Mouse (Mus musculus): Measurements from ENCODE around the gene Cyb5rl.
A peak's percentile ranks its signal among the peaks of the same experiment; 100 is the strongest.

Gene Cyb5rl

GRCm38 (mm10) chr4:107066252-107067124 is at the start of gene Cyb5rl, which contains the start of gene Mrpl37:
Cyb5rl (plus strand) TSS chr4:107066988.
Mrpl37 (minus strand) TSS chr4:107066868.
- peak; percentile 91 to 92 for DNase-seq (ENCODE audit: low spot score in 2 of 2)

GRCm38 (mm10) chr4:107017257-107017656 is 49.5 kb upstream of the Cyb5rl start:
- DNase-seq (ENCODE audit: low spot score in 2 of 2): no peak

DNA sequence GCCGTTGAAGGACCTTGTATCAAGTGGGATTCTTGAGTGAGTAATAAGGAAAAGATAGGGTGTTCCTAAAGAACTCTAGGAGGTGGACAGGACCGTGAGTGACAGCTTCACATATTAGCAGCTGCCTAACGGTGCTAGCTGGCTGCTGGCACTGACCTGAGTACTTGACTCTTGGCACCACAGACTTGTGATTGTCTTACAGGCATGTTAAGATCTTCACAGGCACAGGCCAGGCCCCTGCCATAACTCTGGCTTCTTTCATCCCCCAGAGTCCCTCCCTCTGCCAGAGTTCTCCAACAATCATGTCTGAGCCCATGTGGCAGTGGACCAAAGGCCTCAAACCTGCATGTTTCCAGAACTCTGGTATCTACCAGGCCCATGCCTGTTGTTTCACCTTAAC is 48.3 kb upstream of the Cyb5rl start:
- DNase-seq (ENCODE audit: low spot score in 2 of 2): no peak

DNA sequence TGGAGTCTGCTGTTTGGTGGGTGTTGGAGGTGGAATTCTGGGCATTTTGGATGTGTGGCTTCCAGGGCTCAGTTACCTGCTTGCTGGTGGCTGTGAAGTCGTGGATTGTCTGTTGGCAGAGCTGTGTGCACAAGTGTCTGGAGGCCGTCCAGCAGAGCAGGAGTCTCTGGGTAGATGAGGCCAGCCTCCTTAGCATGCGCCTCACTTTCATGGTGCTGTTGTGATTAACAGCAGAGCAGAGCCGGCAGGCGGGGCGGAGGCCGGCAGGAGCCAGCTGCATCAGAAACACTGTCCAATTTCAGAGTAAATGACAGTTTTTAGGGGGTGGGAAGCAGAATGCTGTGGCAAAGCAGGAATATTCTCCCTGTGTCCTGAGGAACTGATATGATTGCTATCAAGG is 47.8 kb upstream of the Cyb5rl start:
- no peak for DNase-seq (ENCODE audit: low spot score in 2 of 2)

- no peak for DNase-seq (ENCODE audit: low spot score in 2 of 2)
These were observed 46.3 kb upstream of the Cyb5rl start for GRCm38 (mm10) chr4:107020287-107021000.

DNA sequence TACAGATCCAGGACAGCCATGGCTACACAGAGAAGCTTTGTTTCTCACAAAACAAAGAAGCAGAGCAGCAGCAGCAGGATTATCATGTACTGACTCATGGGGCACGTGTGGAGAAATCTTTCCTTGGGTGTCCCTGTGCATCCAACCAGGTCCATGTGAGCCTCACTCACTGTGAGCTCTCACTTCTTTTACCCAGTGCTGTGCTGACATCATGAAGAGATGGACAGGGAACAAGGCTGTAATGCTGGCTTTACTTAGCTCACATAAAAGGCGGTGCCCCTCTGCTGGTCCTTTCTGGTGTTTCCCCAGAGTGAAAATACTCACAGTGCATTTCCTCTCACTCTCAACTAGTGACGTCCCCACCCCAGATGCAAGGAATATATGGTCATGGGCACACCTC is 45.3 kb upstream of the Cyb5rl start:
- no peak for DNase-seq (ENCODE audit: low spot score in 2 of 2)

DNA sequence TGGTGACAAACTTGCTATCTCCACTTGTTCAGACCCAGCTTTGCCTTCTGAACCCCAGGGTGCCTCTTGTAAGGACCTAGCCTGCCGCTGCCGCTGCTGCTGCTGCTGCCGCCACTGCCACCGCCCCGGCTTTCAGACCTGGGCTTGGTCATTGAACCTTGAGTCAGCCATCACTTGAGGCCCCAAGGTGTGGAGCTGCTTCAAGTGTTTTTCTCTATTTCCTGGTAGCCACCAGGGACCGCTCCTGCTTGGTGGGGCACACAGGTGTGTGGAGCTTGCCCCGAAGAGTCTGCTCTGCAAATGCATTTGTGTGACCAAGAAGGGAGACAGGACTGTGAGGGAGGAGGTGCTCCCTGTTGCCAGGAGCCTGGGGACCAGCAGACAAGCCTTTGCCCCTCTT is 41.9 kb upstream of the Cyb5rl start:
- DNase-seq (ENCODE audit: low spot score in 2 of 2): no peak

DNA sequence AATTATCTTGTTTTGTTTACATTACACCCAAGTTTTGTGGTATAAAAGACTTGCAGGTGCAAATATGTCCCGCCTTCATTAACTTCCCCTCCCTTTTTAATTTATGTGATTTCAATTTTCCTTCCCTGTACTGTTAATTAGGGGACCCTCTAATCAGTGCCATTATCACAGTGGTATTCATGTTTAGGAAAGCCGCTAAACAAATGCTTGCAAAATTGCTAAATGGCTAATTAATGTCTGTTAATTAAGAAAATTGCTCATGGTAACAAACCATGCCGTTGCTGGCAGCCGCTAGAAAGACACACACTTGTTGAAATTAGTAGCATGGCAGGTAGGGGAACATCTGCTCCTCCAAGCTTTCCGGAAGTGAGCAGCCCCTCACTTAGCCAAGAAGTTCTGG is 41.4 kb upstream of the Cyb5rl start:
- no peak for DNase-seq (ENCODE audit: low spot score in 2 of 2)

DNA sequence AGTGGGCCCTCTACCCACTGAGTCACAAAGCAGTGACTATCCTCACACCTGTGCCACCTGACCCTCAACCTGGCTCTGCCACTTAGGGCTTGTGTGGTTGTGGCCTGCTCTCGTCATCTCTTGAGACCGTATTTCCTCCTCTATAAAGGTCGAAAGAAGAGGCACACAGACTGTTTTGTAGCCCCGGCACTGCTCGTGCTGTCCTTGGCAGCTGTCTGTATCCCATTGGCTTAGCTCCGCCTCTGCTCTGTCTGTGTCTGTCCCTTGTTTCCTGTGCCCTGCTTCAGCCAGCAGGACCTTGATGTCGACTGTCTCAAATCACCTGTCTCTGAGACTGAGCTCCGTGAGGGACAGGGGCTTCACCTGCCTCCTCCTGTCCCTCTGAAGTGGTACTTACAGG is 40.3 kb upstream of the Cyb5rl start:
- no peak for DNase-seq (ENCODE audit: low spot score in 2 of 2)

GRCm38 (mm10) chr4:107035689-107036088 is 31.1 kb upstream of the Cyb5rl start:
- DNase-seq (ENCODE audit: low spot score in 2 of 2): no peak

- DNase-seq (ENCODE audit: low spot score in 2 of 2): no peak
These were observed 29.8 kb upstream of the Cyb5rl start for GRCm38 (mm10) chr4:107036985-107037384.

- DNase-seq (ENCODE audit: low spot score in 2 of 2): no peak
These were observed 28.5 kb upstream of the Cyb5rl start for GRCm38 (mm10) chr4:107038303-107038702.

DNA sequence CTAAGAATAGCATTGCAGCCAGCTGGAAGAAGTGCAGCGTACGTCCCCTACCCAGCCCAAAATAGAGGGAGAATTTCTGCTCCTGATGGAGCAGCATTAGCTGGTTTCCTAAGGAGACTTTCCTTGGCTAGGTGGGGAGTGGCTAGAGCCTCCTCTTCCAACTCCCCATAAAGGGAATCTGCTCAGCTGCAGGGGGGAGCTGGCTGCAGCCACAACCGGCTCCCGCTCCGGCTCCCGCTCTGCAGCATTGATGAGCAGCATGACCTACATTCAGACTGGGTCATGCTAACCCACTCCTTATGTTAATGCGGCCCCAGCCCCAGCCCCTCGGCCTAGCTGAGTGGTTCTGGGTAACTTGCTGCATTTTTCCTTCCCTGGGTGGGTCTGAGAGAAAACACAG is 27.5 kb upstream of the Cyb5rl start:
- DNase-seq (ENCODE audit: low spot score in 2 of 2): no peak

DNA sequence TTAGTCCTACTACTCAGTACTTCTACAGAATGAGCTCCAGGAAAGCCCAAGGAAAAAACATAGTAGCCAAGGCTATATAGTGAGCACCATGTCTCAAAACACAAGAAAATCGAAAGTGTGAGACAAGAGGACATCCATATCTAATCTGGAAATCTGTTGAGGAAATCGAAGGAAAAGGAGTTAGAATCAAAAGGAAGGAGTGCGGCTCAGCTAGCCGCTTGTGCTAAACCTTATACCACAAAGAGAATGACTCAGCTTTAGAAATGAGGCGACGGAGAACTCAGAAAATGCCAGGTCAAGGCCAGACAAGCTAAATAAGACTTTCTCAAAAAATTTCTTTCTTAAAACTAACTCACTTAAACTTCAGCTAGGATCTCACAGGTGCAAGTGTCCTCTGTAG is 24.5 kb upstream of the Cyb5rl start:
- DNase-seq (ENCODE audit: low spot score in 2 of 2): no peak

DNA sequence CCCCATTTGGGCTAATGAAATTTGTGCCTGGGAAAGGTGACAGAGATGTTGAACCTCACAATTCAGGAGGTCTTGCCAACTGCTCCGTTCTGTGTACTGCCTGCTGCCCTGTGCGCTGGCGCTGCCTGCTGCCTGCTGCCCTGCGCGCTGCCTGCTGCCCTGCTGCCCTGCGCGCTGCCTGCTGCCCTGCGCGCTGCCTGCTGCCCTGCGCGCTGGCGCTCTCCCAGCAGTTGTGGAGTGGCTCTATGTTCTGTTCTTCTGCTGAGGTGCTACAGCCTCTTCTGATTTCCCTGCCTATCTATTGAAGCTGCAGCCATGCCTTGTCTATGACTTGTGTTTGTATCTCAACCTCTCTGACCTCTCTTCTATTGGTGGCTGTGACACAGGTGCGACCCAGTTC is 21.6 kb upstream of the Cyb5rl start:
- DNase-seq (ENCODE audit: low spot score in 2 of 2): no peak

GRCm38 (mm10) chr4:107047806-107048205 is 19.0 kb upstream of the Cyb5rl start:
- DNase-seq (ENCODE audit: low spot score in 2 of 2): no peak

- no peak for DNase-seq (ENCODE audit: low spot score in 2 of 2)
These were observed 18.1 kb upstream of the Cyb5rl start for GRCm38 (mm10) chr4:107048568-107049162.

DNA sequence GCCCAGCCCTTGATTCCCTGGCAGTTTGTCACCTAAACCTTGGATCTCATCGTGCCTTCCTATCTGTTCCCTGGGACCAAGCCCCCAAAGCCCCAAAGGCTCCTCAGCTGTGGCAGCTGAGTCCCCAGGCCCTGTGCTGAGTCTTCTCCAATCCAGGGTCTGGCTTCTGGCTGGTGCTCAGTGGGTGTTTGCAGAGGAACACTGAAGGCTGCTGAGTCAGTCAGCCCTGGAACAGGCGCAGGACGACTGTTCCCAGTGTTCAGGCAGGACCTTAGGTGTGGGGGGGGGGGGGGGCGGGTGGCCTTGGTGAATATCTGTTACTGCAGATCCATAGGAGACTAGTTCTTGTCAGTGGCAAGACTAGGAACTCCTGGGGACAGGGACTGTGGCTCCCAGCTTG is 14.9 kb upstream of the Cyb5rl start:
- no peak for DNase-seq (ENCODE audit: low spot score in 2 of 2)

DNA sequence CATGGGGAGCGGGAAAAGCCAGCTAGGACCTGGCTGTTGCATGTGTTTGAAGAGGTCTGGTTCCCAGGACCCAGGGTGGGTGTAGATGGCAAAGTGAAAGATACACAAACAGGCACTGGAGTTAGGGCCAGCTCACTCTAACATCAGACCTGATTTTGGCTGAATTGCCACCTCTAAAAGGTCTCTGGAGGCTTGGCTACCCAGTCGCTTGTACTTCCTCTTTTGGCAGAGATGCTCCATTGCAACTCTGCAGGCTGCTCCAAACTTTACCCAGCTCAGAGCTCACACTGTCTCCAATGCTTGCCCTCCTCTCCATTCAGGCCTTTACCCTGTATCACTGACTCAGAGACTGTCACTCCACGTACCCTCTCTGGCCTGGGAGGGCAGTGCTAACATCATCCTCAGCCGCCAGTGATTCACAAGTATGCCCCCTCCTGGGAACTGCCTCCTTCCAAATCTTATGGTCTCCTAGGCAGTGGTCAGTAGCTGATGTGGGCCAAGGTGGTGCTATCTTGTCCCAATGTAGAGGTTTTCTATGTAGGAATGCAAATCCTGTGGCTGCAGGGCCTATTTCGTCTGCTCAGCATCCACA is 13.7 kb upstream of the Cyb5rl start:
- DNase-seq (ENCODE audit: low spot score in 2 of 2): no peak

DNA sequence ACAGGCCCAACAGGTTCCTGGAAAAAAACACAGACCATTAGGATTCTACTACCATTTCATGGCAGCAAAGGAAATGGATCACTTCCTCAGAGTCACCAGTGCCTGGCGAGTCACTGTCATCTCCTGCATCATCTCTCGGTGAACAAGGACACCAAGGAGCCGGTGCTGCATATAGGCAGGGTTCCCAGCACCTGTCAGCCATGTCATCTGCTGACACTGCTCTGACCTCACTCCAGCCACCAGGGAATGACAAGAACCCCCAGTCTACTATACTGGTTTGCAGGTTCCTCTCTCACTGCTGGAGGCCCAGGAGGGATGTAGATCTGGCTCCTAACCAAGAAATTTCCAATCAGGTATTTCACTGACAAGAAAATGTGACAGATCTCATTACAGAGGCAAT is 10.7 kb upstream of the Cyb5rl start:
- DNase-seq (ENCODE audit: low spot score in 2 of 2): no peak

- no peak for DNase-seq (ENCODE audit: low spot score in 2 of 2)
These were observed 8.4 kb upstream of the Cyb5rl start for GRCm38 (mm10) chr4:107058346-107058745.

DNA sequence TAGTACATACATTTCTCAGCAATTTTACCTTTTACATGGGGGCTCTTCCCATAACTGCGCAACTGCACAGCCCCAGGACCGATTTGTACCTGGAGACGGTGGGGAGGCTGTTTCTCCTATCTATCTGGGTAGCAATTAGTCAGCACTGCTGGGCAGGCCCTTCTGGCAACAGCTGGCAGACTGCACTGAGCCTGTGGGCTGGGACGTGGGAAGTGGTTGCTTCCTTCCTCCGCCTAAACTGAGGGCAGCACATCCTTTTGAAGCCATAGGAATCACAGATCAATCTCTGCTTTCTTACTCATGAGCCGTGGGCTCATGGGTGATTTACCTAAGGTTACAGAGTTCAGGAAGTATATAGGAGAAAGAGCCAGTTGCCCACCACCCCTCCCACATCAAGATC is 8.0 kb upstream of the Cyb5rl start:
- DNase-seq (ENCODE audit: low spot score in 2 of 2): no peak
